Mouse (Mus musculus) lung, adult 18-20 months (tissue): ENCODE results near the gene Olfr12.

Experiments
- DNase-seq, 2 experiments: peaks; one replicate each; pipeline ENCODE4 v3.0.0; 2022; ENCODE audit warnings: mixed read lengths in 2 of 2

The Olfr12 gene

GRCm38 (mm10) chr1:92641514-92642272 is 24.1 kb downstream of the Olfr12 start, which contains the start of gene Cops9:
Gene Cops9 (minus strand): TSS chr1:92641985.
- DNase-seq, result peak; percentile 86 to 90

GRCm38 (mm10) chr1:92643691-92644090 is 26.1 kb downstream of the Olfr12 start:
- no peak for DNase-seq

GRCm38 (mm10) chr1:92644916-92645315 is 27.3 kb downstream of the Olfr12 start:
- DNase-seq, result no peak

GRCm38 (mm10) chr1:92646111-92646510 is 28.5 kb downstream of the Olfr12 start:
- DNase-seq, result no peak

GRCm38 (mm10) chr1:92646601-92647000 is 29.0 kb downstream of the Olfr12 start:
- DNase-seq, result no peak

- no peak for DNase-seq
Observed at GRCm38 (mm10) chr1:92647026-92647425, 29.4 kb downstream of the Olfr12 start.

- DNase-seq, result peak; percentile 42 to 48
Observed at GRCm38 (mm10) chr1:92647752-92648151, 30.2 kb downstream of the Olfr12 start.

GRCm38 (mm10) chr1:92648197-92648596 is 30.6 kb downstream of the Olfr12 start:
- no peak for DNase-seq

GRCm38 (mm10) chr1:92648673-92649072 is 31.1 kb downstream of the Olfr12 start, which contains the start of gene Otos:
Gene Otos (minus strand): TSS chr1:92648841.
- peak; percentile 44 to 51 for DNase-seq

- no peak for DNase-seq
Observed at GRCm38 (mm10) chr1:92651467-92651866, 33.9 kb downstream of the Olfr12 start.

GRCm38 (mm10) chr1:92653179-92653578 is 35.6 kb downstream of the Olfr12 start:
- DNase-seq, result no peak

GRCm38 (mm10) chr1:92654676-92655075 is 37.1 kb downstream of the Olfr12 start:
- DNase-seq, result peak; percentile 10 to 36

- no peak for DNase-seq
Observed at GRCm38 (mm10) chr1:92657025-92657820, 39.6 kb downstream of the Olfr12 start.

- no peak for DNase-seq
Observed at GRCm38 (mm10) chr1:92659392-92659791, 41.8 kb downstream of the Olfr12 start.

GRCm38 (mm10) chr1:92667106-92667505 is 49.5 kb downstream of the Olfr12 start:
- DNase-seq, result no peak

GRCm38 (mm10) chr1:92669430-92669829 is 51.8 kb downstream of the Olfr12 start:
- DNase-seq, result no peak

GRCm38 (mm10) chr1:92671326-92671725 is 53.7 kb downstream of the Olfr12 start:
- no peak for DNase-seq
